Mouse (Mus musculus) bone marrow macrophage, adult 2 months (primary cell): Measurements from ENCODE around the gene Haus7. TPM values are rescaled to one million over a fixed set of nuclear protein-coding genes. Genes with fewer than 3 reads are reported as not detected.
A peak's percentile ranks its signal among the peaks of the same experiment; 100 is the strongest.
"Not testable (repeated sequence)": the region's sequence is repeated elsewhere in the genome, so short reads cannot be mapped to it uniquely, and the experiment has no call there.

ENCODE experiments used
- H3K27ac ChIP-seq: 2 replicates; pipeline ENCODE4 v1.5.1; 2012; ENCODE audit warnings: low read depth, low read length; ENCODE audit not compliant: insufficient read depth
- H3K4me1 ChIP-seq: 2 replicates; pipeline ENCODE4 v1.6.1; 2012; ENCODE audit warnings: low read length; ENCODE audit not compliant: control insufficient read depth, insufficient read depth
- H3K4me3 ChIP-seq: 2 replicates; pipeline ENCODE4 v1.5.1; 2012; ENCODE audit warnings: mild to moderate bottlenecking, low read length, moderate library complexity; ENCODE audit not compliant: insufficient read depth
- CTCF ChIP-seq: IDR thresholded peaks from 2 replicates; pipeline ENCODE4 v1.5.1; 2012; ENCODE audit warnings: low read depth, mild to moderate bottlenecking, low read length, moderate library complexity
- POLR2A ChIP-seq: IDR thresholded peaks from 2 replicates; pipeline ENCODE4 v1.6.1; 2012; ENCODE audit warnings: mild to moderate bottlenecking, low read depth, low read length, borderline replicate concordance
- polyA plus RNA-seq: library from polyadenylated mRNA; stranded (reverse); fragments of >200 nt; gene quantifications from 2 replicates; pipeline ENCODE4 v1.2.4, GENCODE M21; 2012; ENCODE audit not compliant: missing spikeins, insufficient read depth, insufficient read length

Gene Haus7
- polyA plus RNA-seq, 1 experiment, result 9.3 TPM

DNA sequence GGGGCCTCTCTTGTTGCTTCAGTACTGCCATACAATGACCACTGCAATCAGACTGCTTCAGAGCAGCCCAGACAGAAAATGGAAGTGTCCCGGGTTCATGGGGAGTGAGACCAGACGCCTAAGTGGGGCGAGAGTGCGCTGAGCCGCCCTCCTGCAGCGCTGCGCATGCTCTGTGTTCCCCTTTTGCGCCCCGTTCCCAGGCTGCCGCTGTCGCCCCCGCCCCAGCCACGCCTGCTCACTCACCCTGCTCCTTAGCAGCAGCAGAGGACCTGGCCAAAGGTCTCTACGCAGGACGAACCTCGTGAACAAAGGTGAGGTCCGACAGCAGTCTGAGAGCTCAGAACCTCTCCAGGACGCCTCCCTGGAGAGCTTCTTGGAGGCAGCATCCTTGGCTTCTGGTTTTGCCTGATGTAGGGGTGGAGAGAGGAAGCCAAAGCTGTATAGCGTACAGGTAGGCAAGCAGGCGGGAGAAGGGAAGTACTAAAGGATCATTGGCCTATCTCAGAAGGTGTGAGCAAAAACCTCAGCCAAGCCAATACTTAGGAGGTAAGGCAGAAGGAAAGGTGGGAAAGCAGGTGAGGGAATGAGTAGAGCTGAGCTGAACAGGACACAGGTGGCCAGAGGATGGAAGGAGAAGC is 47.8 kb downstream of the Haus7 start, which contains the start of gene Zfp92:
Zfp92 (plus strand) TSS at position 217 of the 638 bp plus-strand sequence.
- TF ChIP-seq POLR2A (no peak), CTCF (no peak)
- Histone ChIP-seq H3K27ac (no peak within 1 kb of the TSS), H3K4me1 (no peaks in the 10 kb centered on the region), H3K4me3 (peak within 1 kb of the TSS; percentile 41)

DNA sequence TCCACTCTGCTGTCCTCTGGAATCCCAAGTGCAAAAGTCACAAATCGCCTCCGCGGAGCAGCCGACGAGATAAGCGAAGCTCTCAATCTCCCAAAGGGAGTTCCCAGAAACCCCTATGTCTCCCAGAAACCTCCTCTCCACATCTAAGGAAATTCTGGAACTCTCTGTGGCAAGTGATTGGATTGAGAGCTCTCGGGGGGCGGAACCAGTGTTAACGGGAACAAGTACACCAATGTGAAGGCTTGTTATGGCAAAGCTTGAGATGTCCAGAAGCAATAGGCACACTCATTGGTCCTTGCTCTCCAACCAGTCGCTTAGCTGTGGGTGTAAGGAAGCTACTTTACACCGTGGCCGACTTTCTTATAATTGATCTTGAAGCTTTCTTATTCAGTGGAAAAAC is 57.2 kb downstream of the Haus7 start:
- no peak overlapping the region for H3K27ac ChIP-seq
- H3K4me1 ChIP-seq, result no peaks in the 10 kb centered on the region
- no peak for TF ChIP-seq POLR2A
- no peak for TF ChIP-seq CTCF
- no peak overlapping the region for H3K4me3 ChIP-seq

GRCm38 (mm10) chrX:73400951-73401350 is 57.9 kb downstream of the Haus7 start:
- TF ChIP-seq POLR2A (no peak), CTCF (no peak)
- Histone ChIP-seq H3K4me3 (no peak overlapping the region), H3K4me1 (no peaks in the 10 kb centered on the region), H3K27ac (no peak overlapping the region)

DNA sequence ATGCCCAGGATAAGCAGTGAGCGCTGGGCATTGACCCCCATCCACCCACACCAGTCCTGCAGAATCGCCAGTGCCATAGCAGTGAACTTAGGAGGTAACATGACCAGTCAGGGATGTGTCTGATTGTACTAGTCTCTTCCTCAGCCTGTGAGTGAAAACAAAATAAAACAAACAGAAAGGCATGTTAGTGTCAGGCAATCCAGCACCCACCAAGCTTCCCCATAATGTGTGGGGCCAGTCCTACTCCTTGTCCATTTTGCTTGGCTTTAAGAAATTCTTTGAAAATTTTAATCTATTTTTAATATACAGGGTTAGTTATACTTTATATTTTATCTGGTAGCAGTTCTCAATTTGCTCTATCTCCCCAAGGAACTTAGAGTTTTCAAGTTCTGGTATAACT is 60.2 kb downstream of the Haus7 start, which contains the start of gene Gm18336:
Gm18336 (minus strand) TSS at position 101 of the 400 bp plus-strand sequence.
- not testable (repeated sequence) for H3K4me1 ChIP-seq, H3K4me3 ChIP-seq, H3K27ac ChIP-seq

DNA sequence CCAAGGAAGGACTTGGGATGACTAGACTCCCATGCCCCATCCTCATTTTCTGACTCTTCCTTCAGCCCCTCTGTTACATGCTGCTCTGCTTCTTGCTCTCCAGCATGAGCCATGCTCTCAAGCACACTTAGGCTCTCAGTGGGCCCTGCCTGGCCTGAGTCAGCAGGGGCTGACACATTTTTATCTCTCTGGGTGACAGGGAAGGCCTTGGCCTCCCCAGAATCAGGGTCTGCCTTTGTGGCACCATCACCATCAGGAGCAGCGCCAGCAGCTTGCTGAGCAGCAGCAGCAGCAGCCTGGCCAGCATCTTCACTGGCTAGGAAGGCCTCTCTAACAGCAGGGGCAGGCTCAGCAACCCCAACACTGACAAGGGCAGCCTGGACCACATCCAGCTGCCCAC is 62.4 kb downstream of the Haus7 start:
- H3K4me3 ChIP-seq, result no peak overlapping the region
- TF ChIP-seq POLR2A, result no peak
- TF ChIP-seq CTCF, result no peak

GRCm38 (mm10) chrX:73391481-73391880 is 67.4 kb downstream of the Haus7 start:
- no peaks in the 10 kb centered on the region for H3K4me1 ChIP-seq
- H3K27ac ChIP-seq, result no peak overlapping the region
- H3K4me3 ChIP-seq, result no peak overlapping the region
- no peak for TF ChIP-seq CTCF
- TF ChIP-seq POLR2A, result no peak

More for the DNA sequence above, 62.4 kb downstream of the Haus7 start:
- Histone ChIP-seq H3K4me1 (no peaks in the 10 kb centered on the region), H3K27ac (no peak overlapping the region)

Other genes starting within 250 kb of the Haus7 start
- 6.6 and 11.4 TPM in 2 replicates for gene Xlr4b, start 244.7 kb downstream of the Haus7 start, polyA plus RNA-seq
- gene F8a, start 230.8 kb downstream of the Haus7 start, polyA plus RNA-seq, result 5.2 and 6.0 TPM in 2 replicates
- gene Xlr4c, start 215.9 kb downstream of the Haus7 start, polyA plus RNA-seq, result 3.6 and 7.3 TPM in 2 replicates
- gene Xlr3c, start 193.7 kb downstream of the Haus7 start, polyA plus RNA-seq, result not detected in 2 replicates
- not detected in 2 replicates for gene Xlr5a, start 166.1 kb downstream of the Haus7 start, polyA plus RNA-seq
- gene Xlr5c, start 166.1 kb downstream of the Haus7 start, polyA plus RNA-seq, result not detected in 2 replicates
- gene Gm45015, start 122.2 kb downstream of the Haus7 start, polyA plus RNA-seq, result not detected in 2 replicates
- 7.4 and 8.3 TPM in 2 replicates for gene Zfp275, start 116.4 kb downstream of the Haus7 start, polyA plus RNA-seq
- gene Gm18336, start 60.3 kb downstream of the Haus7 start, polyA plus RNA-seq, result not detected in 2 replicates
- gene Zfp92, start 47.9 kb downstream of the Haus7 start, polyA plus RNA-seq, result not detected in 2 replicates
- not detected in 2 replicates for gene Trex2, start 23.7 kb downstream of the Haus7 start, polyA plus RNA-seq
- gene Bgn, start 24.6 kb upstream of the Haus7 start, polyA plus RNA-seq, result 21.9 and 25.5 TPM in 2 replicates
- not detected in 2 replicates for gene Atp2b3, start 44.0 kb upstream of the Haus7 start, polyA plus RNA-seq
- not detected in 2 replicates for gene Dusp9, start 180.4 kb upstream of the Haus7 start, polyA plus RNA-seq
- not detected in 2 replicates for gene Pnck, start 201.1 kb upstream of the Haus7 start, polyA plus RNA-seq
- 39.8 and 41.2 TPM in 2 replicates for gene Slc6a8, start 214.1 kb upstream of the Haus7 start, polyA plus RNA-seq